Mouse (Mus musculus) lung, postnatal 10 days (tissue): ENCODE measurements around the gene Actr5.

Experiments used
- DNase-seq: peaks from one replicate; pipeline ENCODE4 v3.0.0; 2021

Actr5 gene

DNA sequence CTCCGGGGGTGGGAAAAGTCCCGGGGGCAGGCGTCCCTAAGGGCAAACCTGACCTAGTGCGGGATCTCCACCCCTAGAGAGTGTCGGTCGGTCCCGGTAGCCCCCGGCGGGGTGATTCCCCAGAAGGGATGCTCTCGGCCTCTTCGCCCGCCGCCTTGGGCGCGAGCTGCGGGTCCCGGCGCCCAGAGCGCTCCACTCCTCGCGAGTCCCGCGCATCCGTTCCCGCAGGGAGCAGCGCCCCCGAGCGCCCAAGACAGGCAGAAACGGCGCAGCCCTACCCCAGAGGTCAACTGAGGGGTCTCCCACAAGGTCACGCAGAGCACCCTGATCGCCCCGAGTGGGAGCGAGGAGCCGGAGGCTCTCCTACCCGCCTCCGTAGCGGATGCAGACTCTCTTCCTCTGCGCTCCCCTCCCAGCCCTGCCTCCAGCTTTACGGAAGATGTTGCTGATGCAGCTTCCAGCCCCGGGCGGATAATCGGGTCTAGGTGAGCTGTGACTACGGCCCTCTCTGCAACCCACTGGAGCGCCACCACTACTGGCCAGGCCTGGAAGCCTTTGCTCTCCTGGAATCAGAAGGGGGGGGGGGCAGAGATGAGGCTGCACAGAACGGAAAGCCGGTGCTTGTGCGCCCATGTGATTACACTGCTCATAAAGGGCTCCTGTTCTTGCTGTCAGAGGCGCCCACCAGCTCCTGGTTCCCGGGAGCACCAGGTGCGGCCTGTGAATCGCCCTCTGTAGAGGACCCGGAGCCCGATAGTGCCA lies 43.2 kb downstream of the Actr5 start:
- peak; percentile 62 for DNase-seq

GRCm38 (mm10) chr2:158668433-158669010 lies 43.8 kb downstream of the Actr5 start:
- no peak for DNase-seq

DNA sequence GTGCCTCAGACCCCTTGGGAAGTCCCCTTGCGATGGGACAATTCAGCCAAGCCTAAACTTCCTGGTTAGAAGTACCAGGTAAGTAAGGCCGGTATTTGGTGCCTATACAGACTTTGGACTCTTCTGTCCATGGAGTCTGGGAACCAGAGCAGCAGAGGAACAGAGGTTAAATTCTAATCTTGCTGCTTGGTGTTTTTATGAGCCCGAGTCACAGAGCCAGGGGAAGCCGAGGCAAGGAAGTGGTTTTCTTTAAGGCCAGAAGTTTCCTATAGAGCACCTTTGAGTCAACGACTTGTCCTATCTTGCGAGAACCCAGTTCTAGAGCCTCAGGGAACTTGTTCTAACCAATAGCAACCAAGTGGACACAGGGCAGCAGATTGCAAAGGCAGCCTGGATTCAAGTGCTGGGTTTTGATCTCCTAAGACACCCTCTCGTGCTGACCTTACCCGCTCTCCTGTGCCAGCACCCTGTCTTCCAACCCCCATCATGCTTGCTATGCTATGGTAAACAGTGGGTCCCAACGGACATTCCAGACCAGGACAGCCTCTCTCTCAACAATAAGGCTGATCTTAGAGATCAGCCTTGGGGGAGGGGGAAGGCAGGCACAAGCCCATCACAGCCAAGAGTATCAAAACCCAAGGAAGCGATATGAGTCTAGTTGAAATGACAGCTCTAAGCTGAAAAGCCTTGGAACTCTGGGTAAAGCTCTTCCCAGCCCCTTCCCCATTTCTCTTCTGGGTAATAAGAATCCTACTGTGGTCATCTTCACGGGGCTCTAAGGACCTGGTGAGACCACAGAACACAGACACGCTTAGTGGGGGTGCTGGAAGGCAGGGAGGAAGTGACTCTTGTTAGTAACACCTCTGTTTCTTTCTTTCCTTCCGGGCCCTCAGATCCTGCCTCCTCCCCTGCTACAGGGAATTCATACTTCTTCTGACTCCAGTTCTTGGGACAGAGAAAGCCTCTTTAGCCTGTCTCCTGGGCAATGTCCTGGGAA lies 44.8 kb downstream of the Actr5 start:
- DNase-seq = peak; percentile 55

DNA sequence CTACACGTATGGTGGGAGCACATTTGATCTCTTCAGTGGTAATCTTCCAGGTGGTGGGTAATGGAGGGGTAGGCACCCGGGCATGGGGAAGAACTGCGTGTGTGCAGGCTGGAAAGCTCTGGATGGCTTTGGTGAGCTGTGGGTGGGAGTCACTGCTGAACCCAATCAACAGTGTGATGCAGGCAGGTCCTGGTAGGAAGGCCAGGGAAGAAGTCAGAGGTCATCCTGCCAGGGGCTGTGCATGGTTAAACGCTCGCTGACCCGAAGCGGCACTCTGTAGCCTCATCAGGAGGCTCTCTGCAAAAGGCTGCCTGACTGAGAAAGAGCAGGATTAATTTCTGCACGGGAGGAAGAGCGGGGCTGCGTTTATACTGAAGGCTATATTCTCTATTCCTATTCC lies 45.9 kb downstream of the Actr5 start:
- DNase-seq = no peak

GRCm38 (mm10) chr2:158672829-158673228 lies 48.1 kb downstream of the Actr5 start:
- peak; percentile 78 for DNase-seq

DNA sequence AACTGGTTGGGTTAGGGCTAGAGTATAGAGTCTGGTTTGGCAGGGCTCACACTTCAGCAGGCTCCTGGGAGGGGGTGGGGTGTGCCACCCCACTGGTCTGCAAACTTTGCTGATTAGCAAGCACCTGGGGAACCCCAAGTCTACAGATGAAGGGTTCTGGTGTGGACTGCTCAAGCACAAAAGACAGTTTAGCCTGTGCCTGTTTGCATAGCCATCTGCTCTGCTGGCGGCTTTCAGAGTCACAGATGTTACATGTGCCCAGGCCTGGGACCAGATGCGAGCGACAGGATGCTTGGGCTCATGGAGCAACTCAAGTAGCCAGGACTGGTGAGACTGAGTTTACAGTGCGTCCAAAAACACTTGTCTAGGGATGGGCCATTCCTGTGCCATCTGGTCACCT lies 48.8 kb downstream of the Actr5 start:
- no peak for DNase-seq

DNA sequence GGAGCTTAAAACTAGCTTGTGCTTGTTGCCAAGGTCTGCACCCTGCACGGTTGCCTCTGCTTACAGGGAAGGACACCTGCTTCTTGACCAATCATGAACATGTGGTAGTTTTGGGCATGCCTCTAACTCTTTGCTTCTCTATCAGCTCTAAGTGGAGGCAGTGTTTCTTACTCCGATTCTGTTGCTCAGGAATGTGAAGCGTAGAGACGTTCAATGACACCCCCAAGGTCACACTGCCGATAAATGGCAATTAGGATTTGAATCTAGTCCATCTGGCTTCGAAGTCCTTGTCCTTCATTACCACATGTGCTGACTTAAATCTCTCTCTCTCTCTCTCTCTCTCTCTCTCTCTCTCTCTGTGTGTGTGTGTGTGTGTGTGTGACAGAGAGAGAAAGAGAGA lies 49.4 kb downstream of the Actr5 start:
- no peak for DNase-seq

GRCm38 (mm10) chr2:158674759-158675158 lies 50.1 kb downstream of the Actr5 start:
- DNase-seq = no peak

GRCm38 (mm10) chr2:158675161-158675560 lies 50.5 kb downstream of the Actr5 start:
- no peak for DNase-seq

DNA sequence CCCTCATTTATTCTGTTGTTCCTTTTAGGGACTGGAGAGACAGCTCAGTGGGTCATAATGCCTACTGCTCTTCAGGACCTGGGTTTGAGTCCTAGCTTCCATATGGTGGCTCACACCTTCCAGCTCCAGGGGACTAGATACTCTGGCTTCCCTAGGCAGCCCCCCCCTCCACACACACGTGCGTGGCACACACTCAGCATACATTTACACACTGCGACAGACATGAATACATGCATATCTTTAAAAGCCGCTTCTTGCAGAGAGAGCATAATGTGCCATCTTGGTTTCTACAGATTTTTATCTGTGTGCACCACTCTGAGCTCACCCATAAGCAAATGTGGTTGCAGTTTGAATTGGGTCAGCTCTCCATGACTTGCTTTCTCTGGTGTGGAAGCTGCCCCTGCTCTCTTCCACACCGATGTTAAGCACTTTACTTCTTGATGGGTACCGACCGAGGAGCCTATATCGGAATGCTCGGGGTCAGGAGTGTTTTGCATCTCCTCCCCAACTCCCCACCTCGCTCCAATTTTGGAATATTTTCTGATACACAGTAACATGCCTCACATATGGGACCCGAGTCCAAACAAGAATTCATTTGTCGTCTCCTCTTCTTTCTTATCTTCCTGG lies 51.3 kb downstream of the Actr5 start:
- no peak for DNase-seq

- DNase-seq = no peak
Observed at GRCm38 (mm10) chr2:158677946-158678345, 53.3 kb downstream of the Actr5 start.

GRCm38 (mm10) chr2:158679091-158679490 lies 54.4 kb downstream of the Actr5 start:
- no peak for DNase-seq

- no peak for DNase-seq
Observed at GRCm38 (mm10) chr2:158680357-158680889, 55.7 kb downstream of the Actr5 start.

DNA sequence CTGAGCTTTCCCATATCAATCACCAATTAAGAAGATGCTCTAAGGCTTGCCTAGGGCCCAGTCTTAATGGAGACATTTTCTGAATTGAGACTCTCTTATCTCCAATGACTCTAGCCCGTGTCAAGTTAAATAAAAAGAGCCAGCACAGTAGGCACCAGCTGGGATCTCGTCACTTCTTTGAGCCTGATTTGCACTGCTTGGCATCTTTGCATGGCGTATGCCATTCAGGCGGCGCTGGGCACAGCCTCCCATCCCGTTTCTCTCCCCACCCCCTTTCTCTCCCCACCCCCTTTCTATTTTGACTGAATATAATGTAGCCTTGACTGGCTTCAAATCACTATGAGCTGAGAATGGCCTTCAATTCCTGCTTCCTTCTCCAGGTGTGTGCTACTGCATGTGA lies 57.0 kb downstream of the Actr5 start:
- DNase-seq = no peak

GRCm38 (mm10) chr2:158682344-158683037 lies 57.8 kb downstream of the Actr5 start:
- no peak for DNase-seq

DNA sequence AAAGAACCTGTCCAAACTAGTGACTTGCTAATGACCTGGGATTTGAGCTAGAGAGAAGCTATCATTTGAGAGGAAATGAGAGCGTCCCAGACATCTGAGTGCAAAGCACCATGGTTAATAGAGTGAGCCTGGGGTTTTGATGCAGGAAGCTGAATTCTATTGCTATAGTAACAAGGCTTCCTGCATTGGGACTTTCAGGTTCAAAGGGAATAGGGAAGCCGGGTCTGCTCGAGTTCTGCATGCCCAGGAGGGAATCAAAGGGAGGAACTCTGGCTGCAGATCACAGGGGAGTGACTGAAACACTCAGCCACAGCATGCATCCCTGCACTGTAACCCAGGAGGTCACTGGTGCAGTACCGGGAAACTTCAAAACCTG lies 58.3 kb downstream of the Actr5 start:
- no peak for DNase-seq

- no peak for DNase-seq
Observed at GRCm38 (mm10) chr2:158684247-158684843, 59.7 kb downstream of the Actr5 start.

DNA sequence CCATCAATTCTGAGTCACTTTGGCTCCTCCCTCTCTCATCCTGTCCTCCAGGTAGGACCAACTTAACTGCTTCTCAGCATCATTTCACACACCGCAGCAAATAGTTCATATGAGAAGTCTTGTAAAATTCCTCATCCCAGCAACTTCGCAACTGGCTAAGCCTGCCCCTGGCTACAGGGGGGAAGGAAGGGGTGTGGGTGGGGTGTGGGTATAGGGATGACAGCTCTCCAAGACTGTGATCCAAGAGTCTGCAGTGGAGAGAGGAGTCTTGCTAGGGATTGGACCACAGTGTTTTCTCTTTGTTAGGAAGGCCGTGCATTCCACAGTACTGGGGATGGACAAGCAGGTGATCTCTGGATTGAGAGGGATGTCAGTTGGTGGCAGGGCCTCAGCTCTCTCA lies 60.2 kb downstream of the Actr5 start:
- DNase-seq = no peak

DNA sequence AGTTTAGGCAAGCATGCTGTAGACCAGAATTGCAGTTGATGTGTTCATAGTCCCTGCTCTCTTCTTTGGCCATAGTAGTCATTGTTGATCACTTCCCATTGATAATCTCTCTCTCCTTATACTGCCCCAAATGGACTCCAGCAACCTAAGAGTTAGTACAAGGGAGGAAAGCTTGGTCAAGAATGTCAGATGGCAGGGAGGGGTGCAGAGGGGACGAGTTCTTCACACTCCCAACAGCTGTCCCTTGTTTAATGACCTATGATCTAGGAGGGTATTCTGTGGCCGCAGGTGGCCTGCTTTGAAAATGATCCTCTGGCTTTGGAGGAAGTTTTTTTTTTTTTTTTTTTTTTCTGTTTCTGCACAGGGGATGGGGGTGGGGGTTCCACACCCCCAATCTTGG lies 61.7 kb downstream of the Actr5 start:
- no peak for DNase-seq

DNA sequence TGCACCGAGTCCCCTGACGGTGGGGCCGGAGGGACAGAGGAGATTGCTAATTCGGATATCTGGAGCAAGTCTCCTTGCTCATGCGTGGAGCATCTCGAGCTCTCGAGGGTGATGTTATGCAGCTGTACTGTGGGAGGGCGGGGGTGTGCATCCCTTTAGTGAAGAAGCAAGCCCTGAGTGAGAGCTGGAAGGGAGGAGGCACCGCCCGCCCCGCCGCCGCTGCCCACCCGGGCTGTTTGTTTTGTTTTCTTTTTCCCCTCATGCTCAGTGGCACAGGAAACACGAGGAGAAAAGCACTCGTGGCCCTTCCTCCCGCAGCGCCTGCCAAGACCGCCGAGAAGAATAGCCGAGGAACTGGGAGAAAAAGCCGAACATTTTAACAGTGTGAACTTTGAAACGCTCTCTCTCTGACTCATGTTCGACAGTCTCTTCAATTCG lies 63.1 kb downstream of the Actr5 start:
- DNase-seq = peak; percentile 85
